Mouse (Mus musculus): ENCODE results near the gene Msmp. TPM values are rescaled to one million over a fixed set of nuclear protein-coding genes. Genes with fewer than 3 reads are reported as not detected.

Gene Msmp
- 0.63 and 1.5 TPM in 2 replicates for polyA plus RNA-seq (2012; rRNA removed)

DNA sequence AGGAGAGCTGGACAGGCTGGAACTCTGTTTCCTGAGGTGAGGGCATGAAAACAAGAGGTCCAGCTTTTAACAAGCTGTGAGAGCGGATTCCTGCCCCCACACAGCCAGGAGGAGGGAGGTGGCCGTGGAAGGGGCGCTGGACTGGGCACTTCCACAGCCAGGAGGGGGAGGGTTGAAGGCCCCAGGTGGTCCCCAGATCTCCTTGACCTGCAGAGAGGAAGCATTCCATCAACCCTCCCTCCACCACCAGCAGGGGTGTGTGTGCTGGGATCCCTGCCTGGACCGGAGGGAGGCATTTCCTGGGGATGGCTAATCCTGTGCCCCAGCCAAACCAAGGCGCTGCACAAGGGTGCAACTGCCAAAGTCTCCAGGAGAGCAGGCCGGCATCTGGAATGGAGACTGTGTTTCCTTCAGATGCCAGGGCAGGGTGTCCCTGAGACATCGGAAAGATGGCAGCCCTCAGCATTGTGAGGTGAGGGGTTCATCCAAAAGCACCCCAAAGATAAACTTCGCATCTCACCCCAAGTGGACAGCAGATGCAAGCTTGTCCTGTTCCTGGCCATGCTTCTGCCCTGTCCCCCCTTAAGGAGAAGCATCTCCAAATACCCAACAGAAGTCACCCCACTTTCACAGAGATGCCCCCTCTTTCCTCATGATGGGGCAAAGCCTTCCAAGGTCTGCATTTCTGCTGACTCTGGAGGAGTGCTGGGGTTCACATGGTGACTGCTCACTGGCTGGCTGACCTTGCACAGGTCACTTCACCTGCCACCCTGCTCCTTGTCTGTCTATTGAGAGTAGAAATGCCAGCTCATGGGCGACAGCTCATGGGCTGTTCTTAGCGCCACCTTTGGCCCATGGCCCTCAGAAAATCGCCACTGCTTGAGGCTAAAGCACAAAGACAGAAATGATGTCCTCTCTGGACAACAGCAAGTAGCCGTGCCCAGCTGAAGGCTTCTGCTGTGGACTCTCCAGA is at the start of gene Msmp:
TSS of gene Msmp (minus strand) at position 51 of the 973 bp plus-strand sequence.

DNA sequence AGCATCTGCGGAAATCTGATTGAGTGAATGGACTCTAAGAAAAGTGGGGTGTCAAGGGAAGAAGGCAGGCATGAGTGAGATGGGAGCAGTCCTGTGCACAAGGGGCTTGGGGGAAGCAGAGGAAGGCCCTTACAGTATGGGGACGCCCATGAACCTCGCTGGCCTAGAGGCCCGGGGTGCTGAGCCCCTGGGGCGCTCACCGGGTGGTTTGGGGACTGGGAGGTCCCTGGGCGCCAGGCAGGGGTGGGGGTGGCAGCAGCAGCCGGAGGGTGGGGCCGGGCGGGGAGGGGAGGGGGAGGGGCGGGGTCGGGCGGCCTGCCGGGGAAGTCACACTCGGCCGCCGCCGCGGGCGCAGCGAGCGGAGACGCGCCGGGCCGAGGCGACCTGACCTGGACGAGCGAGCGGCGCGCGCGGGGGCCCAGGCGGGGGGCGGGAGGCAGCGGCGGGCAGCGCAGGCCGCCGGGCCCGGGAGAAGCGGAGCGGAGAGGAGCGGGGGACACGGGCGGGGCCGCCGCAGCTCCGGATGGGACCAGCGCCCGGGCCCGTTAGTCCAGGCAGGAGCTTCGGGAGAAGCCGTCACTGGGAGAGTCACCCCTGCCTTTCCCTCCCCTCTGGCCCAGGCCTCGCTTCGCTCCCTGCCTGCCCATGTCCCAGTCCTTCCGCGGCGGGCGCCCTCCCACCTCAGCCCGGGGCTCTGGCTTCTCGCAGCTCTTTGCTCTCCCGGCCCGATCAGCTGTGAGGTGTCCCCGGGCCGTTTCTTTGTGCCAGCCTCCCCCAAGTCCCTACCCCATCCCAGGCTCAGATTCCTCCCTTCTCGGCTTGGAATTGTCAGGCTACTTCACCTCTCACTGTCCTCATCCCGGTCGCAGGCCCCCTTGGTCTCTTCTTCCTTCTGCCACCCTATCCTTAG is 47.0 kb upstream of the Msmp start, which contains the start of gene Npr2:
TSS of gene Npr2 (plus strand) at position 890 of the 910 bp plus-strand sequence.

DNA sequence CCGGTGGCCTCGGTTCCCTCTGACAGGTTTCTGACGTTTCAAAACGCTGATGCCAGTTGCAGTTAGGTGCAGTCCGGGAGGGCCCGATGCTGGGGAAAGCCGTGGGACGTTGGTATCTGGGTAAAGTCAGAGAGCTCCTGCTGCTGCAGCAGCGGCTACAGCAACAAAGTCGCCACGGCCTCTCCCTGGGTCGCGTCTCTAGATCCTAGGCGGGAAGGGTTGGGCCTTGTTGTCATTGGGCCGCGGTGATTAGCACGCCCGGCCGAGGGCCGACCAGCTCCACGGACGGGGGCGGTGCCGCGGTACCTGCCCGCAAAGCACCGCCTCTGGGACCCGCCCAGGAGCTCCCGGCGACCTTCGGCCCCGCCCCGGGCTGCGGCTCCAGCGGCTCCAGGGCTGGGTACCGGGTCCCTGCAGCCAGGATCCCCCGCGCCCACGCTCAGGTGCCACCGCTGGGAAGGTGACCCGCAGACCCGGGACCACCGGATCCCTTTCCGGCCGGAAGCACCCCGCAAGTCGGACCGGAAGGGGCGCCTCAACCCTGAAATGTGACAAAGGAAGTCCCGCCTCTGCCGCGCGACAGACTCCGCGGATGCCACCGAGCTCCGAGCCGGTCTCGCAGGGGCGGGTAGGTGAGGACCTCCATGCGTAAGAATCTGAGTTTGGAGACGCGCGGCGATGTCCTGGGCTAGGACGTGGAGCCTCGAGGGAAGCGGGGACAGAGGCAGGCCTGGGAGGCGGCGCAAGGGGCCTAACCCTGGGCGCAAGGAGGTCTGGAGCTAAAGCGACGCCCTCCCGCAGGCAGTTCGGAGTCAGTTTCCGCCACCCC is 5.7 kb downstream of the Msmp start, which contains the start of the genes Rgp1 and Gba2:
TSS of gene Rgp1 (plus strand) at position 340 of the 829 bp plus-strand sequence.
TSS of gene Gba2 (minus strand) at position 498 of the 829 bp plus-strand sequence.

DNA sequence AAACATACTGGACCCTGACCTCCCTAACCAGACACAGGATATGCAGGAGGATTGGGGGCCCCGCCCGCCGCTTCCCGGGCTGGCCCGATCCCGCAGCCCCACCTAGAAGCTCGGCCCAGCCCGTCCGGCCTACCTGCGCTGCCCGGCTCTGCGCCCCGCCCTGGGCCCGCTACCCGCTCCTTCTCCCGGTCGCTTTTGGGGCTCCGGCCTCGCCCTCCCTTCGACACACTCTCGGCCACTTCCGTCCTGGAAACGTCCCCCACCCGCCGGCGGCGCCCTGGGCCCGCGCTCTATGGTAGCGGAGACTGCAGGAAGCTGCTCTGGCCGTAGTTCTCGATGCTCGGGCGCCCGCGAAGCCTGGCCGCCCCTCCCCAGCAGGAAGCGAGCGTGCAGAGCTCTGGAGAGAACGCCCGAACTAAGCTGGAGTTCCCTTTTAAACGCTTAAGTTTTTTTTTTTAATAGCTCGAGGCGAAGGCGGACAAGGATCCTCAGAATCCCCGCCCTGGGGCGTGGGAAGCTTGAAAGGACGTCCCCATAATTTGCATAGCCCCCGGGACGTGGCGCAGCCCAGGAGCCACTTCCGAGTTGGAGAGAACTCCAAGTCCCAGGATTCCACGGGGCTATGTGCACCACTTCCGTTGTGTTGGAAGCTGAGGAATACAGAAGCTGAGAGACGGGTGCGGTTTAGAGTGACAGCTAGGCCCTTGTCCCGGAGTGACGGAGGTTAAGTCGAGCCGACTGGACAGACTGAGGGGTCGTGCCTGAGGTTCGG is 22.1 kb downstream of the Msmp start, which contains the start of the genes Creb3 and Tln1:
TSS of gene Creb3 (plus strand) at position 336 of the 772 bp plus-strand sequence.
TSS of gene Tln1 (minus strand) at position 695 of the 772 bp plus-strand sequence.

Other genes with a start within 250 kb of the Msmp start
- gene Rusc2, start 202.5 kb downstream of the Msmp start, polyA plus RNA-seq (2012; rRNA removed) = 22.6 and 22.9 TPM in 2 replicates
- gene Fam166b, start 155.4 kb downstream of the Msmp start, polyA plus RNA-seq (2012; rRNA removed) = 17.4 and 21.9 TPM in 2 replicates
- 102 and 112 TPM in 2 replicates for gene Tesk1, start 142.6 kb downstream of the Msmp start, polyA plus RNA-seq (2012; rRNA removed)
- 3.9 and 6.4 TPM in 2 replicates for gene Cd72, start 129.9 kb downstream of the Msmp start, polyA plus RNA-seq (2012; rRNA removed)
- gene Sit1, start 100.8 kb downstream of the Msmp start, polyA plus RNA-seq (2012; rRNA removed) = not detected in 2 replicates
- gene Ccdc107, start 91.6 kb downstream of the Msmp start, polyA plus RNA-seq (2012; rRNA removed) = 256 and 473 TPM in 2 replicates
- 31.5 and 48.4 TPM in 2 replicates for gene Arhgef39, start 84.8 kb downstream of the Msmp start, polyA plus RNA-seq (2012; rRNA removed)
- gene Car9, start 77.5 kb downstream of the Msmp start, polyA plus RNA-seq (2012; rRNA removed) = 6.6 and 7.2 TPM in 2 replicates
- gene Tpm2, start 60.7 kb downstream of the Msmp start, polyA plus RNA-seq (2012; rRNA removed) = 105 and 120 TPM in 2 replicates
- gene Creb3, start 22.2 kb downstream of the Msmp start, polyA plus RNA-seq (2012; rRNA removed) = 125 and 150 TPM in 2 replicates
- 193 and 213 TPM in 2 replicates for gene Tln1, start 21.8 kb downstream of the Msmp start, polyA plus RNA-seq (2012; rRNA removed)
- 70.8 and 74.5 TPM in 2 replicates for gene Rgp1, start 5.8 kb downstream of the Msmp start, polyA plus RNA-seq (2012; rRNA removed)
- 26.8 and 33.6 TPM in 2 replicates for gene Gba2, start 5.6 kb downstream of the Msmp start, polyA plus RNA-seq (2012; rRNA removed)
- 113 and 117 TPM in 2 replicates for gene Npr2, start 47.4 kb upstream of the Msmp start, polyA plus RNA-seq (2012; rRNA removed)
- gene Spag8, start 69.1 kb upstream of the Msmp start, polyA plus RNA-seq (2012; rRNA removed) = 20.8 and 24.0 TPM in 2 replicates
- 65.2 and 84.4 TPM in 2 replicates for gene Hint2, start 72.0 kb upstream of the Msmp start, polyA plus RNA-seq (2012; rRNA removed)
- gene Tmem8b, start 84.5 kb upstream of the Msmp start, polyA plus RNA-seq (2012; rRNA removed) = 24.0 and 31.0 TPM in 2 replicates
- gene Fam221b, start 84.7 kb upstream of the Msmp start, polyA plus RNA-seq (2012; rRNA removed) = 0.05 TPM in 1 of 2 replicates, not detected in the other
- not detected in 2 replicates for gene Olfr70, start 116.3 kb upstream of the Msmp start, polyA plus RNA-seq (2012; rRNA removed)
- gene Olfr71, start 125.8 kb upstream of the Msmp start, polyA plus RNA-seq (2012; rRNA removed) = not detected in 2 replicates
- gene Hrct1, start 142.7 kb upstream of the Msmp start, polyA plus RNA-seq (2012; rRNA removed) = 4.2 and 5.3 TPM in 2 replicates
- gene Spaar, start 145.5 kb upstream of the Msmp start, polyA plus RNA-seq (2012; rRNA removed) = 1.0 and 1.1 TPM in 2 replicates
- not detected in 2 replicates for gene Olfr159, start 186.5 kb upstream of the Msmp start, polyA plus RNA-seq (2012; rRNA removed)
- not detected in 2 replicates for gene Olfr156, start 239.4 kb upstream of the Msmp start, polyA plus RNA-seq (2012; rRNA removed)